Mouse (Mus musculus) adipocyte (in vitro differentiated cells): ENCODE results near the gene Sypl.
"Not testable (repeated sequence)": the region's sequence is repeated elsewhere in the genome, so short reads cannot be mapped to it uniquely, and the experiment has no call there.

Experiments used
- DNase-seq: peaks from one replicate; pipeline ENCODE4 v3.0.0-alpha.2; 2016; ENCODE audit warnings: low spot score

Gene Sypl

GRCm38 (mm10) chr12:32943951-32944350, 9.7 kb upstream of the Sypl start:
- DNase-seq, result peak; percentile 82

GRCm38 (mm10) chr12:32944884-32945454, 8.7 kb upstream of the Sypl start:
- DNase-seq, result no peak

DNA sequence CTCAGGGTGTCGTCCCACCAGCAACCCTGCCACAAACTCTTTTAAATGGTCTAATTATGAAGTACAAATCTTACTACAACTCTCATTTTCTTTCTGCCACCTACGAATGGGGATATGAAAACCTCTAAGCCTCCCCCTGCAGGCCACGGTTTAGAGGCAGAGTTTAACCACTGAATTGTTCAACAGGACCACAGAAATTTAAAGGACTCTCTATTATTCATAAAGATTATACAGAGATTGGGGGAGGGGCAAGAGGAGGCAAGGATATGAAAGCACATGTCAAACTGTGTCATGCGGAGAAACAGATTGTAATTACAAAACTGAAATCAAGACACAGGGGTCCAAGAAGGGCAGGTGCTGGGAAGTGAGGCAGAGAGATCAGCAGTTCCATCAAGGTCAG, 7.3 kb upstream of the Sypl start:
- no peak for DNase-seq

- peak; percentile 92 for DNase-seq
These were observed 1.3 kb upstream of the Sypl start for GRCm38 (mm10) chr12:32952416-32952815.

DNA sequence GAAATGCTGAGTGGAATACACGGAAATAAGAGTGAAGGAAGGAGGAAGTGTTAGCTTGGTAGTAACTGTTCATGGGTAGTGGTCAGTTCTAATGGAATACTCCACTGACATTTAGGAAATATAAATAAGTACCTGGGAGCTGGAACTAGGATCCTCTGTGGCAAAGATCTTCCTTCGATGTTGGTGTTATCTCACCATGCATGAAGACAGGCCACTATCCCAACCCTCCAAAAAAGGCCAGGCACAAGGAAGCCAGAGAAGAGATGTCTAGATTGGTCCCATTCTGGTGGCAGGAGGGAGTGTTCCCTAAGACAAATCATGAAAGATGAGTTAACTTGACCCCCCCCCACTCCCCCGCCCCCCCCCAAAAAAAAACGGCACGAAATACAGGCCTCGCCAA, 625 bp upstream of the Sypl start:
- no peak for DNase-seq

GRCm38 (mm10) chr12:32954216-32955021, 728 bp downstream of the Sypl start:
- DNase-seq, result no peak

DNA sequence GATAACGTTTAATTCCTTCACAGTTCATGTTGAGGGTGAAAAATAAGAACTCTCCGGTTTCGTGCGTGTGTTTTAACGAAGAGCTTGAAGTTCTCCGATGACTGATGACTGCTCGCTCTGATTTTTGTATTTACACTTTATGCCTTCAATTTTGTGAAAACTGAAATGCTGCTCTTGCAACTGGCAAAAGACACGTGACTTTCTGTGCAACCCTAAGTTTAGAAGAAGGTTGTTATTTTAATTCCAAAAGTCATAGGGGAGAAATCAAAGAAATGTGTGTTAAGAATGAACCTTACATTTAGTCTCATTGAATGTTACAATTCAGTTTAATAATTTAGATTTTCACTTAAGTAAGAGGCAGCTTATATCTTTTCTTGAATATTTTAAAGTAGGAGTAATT, 1.3 kb downstream of the Sypl start:
- DNase-seq, result no peak

GRCm38 (mm10) chr12:32957211-32957610, 3.5 kb downstream of the Sypl start:
- DNase-seq, result no peak

GRCm38 (mm10) chr12:32962132-32962531, 8.4 kb downstream of the Sypl start:
- DNase-seq, result no peak

DNA sequence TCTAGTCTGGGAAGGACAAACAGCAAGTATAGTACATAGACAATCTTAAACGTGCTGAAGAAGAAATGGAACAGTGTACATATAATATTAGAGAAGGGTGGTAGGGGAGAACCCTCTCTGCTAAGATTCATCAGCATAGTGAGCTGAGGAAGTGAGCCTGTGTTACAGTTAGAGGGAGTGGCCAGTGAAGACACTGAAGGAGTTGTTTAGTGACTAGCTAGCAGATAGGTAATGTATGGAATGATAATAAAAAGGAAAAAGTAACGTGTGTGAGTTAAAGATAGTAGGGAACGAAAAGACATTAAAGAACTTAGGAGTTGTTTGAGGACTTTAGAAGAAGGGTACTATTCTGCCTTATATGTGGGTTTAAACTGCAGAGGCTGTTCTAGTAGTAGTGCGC, 10.2 kb downstream of the Sypl start:
- no peak for DNase-seq

DNA sequence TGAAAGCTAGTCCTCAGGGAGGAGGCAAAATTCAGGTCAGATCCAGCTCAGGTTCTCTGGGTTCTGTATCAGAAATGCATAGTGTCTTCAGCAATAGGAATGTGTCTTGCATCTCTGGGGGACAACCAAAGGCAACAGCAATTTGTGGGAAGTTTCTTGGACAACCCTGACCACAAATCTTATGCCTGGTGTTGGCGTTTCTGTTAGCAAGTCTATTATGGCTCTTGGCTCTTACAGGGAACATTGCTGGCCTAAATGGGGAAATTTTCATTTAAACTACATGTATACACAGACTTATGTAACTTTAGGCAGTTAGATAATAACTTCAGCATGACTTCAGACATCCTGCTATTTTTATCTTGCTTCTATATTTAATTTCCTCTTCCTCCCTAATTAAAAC, 18.6 kb downstream of the Sypl start:
- DNase-seq, result no peak

- DNase-seq, result no peak
These were observed 21.2 kb downstream of the Sypl start for GRCm38 (mm10) chr12:32974893-32975292.

DNA sequence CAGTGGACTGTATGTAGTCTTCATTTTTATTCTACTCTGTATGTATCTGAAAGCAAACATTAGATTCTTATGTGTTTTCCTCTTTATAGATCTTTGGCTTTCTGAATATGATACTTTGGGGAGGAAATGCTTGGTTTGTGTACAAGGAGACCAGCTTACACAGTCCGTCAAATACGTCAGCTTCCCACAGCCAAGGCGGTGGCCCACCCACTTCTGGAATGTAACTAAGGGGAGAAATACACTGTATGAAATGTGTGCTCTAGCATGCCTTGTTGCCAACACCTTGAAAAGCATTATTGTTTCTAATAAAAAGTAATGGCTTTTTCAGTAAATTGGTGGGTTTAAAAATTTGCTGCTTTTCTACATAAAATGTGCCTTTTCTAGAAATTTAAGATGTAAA, 21.8 kb downstream of the Sypl start:
- no peak for DNase-seq

GRCm38 (mm10) chr12:32982631-32983030, 28.9 kb downstream of the Sypl start:
- DNase-seq, result no peak

- DNase-seq, result no peak
These were observed 29.4 kb downstream of the Sypl start for GRCm38 (mm10) chr12:32983081-32983480.

DNA sequence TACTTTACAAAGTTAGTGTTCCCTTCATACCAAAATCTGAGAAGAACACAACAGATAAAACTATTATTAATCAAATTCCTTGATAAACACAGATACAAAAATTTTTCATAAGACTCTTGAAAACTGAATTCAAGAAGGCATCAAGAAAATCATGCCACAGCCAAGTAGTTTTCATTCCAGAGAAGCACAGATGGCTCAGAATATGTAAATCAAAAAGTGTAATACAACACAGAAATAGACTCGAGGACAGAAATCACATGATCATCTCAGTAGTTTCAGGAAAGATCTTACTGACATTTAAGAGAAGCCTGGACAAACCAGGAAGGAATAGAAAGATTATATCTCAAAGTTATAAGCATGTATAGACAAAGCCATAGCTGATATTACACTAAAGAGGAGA, 32.6 kb downstream of the Sypl start:
- DNase-seq, result no peak

GRCm38 (mm10) chr12:32989731-32990130, 36.0 kb downstream of the Sypl start:
- DNase-seq, result no peak

DNA sequence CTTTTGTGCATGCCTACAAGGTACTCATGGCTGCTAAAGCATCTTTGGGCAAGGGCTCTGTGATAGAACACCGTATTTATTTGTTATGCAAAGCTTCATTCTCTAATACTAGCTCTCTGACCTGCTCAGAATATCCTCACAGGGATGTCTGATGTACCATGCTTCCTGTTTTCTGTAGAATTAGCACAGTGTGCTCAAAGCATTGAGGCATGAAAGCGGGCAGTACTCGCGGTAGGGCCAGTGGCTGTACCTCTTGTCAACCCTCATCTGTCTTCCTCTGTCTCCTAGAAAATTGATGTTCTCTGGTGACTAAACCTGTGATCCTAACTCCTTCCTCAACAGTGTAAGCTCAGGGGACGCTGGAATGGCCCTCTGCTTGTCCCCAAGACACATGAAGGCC, 40.4 kb downstream of the Sypl start:
- DNase-seq, result no peak

- peak; percentile 37 for DNase-seq
These were observed 41.6 kb downstream of the Sypl start for GRCm38 (mm10) chr12:32995081-32995834.

- no peak for DNase-seq
These were observed 45.1 kb downstream of the Sypl start for GRCm38 (mm10) chr12:32998766-32999165.

DNA sequence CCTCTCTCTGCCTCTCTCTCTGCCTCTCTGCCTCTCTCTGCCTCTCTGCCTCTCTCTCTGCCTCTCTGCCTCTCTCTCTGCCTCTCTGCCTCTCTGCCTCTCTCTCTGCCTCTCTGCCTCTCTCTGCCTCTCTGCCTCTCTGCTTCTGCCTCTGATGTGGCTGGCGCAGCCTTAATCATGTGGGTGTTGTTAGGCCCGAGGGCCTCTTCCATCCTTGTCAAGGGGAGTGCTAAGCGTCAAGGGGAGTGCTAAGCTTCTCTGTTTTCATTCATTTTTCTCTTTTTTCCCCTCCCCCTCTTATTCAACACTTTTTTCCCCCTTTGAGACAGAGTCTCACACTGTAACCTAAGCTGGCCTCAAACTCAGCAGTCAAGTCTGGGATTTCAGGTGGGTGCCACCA, 46.1 kb downstream of the Sypl start:
- DNase-seq, result not testable (repeated sequence)

GRCm38 (mm10) chr12:33000402-33000801, 46.7 kb downstream of the Sypl start:
- no peak for DNase-seq

GRCm38 (mm10) chr12:33003339-33003965, 49.8 kb downstream of the Sypl start:
- no peak for DNase-seq
